Mouse (Mus musculus): ENCODE measurements around the gene Sdf2l1.

- TF ChIP-seq CEBPB (IDR thresholded peaks at IDR 0.05; ENCODE audit: insufficient read depth, poor library complexity, severe bottlenecking): no peak
- TF ChIP-seq POLR2A (IDR thresholded peaks at IDR 0.05; ENCODE audit: insufficient read length, low read depth): no peak
- TF ChIP-seq TCF12 (IDR thresholded peaks at IDR 0.05; ENCODE audit: insufficient read depth, poor library complexity, severe bottlenecking): no peak
- no peak for TF ChIP-seq POLR2AphosphoS2 (IDR thresholded peaks at IDR 0.05; ENCODE audit: insufficient read length, low read depth)
- TF ChIP-seq SRF (IDR thresholded peaks at IDR 0.05; ENCODE audit: control insufficient read depth, insufficient read length, low read depth): no peak
- no peak for TF ChIP-seq MAX (IDR thresholded peaks at IDR 0.05; ENCODE audit: low read depth)
- no peak for TF ChIP-seq MYOG (IDR thresholded peaks at IDR 0.05; ENCODE audit: control insufficient read depth in 1 of 3, insufficient read depth in 1 of 3, insufficient read length in 2 of 3, low read depth in 2 of 3)
- no peak for TF ChIP-seq E2F4 (IDR thresholded peaks at IDR 0.05; ENCODE audit: insufficient read depth)
These were observed 670 bp upstream of the Sdf2l1 start for GRCm38 (mm10) chr16:17132906-17133200.
